Mouse (Mus musculus) CD8-positive naive resting alpha-beta T cell, adult 2 months (primary cell): ENCODE results near the gene Plpp3.

Experiments
- DNase-seq, 2 experiments: peaks; one replicate each; pipeline ENCODE4 v3.0.0; 2022; ENCODE audit warnings: low read depth in 2 of 2, low spot score in 2 of 2

Plpp3 gene

GRCm38 (mm10) chr4:105215726-105216410 is 58.7 kb downstream of the Plpp3 start:
- DNase-seq = no peak

- DNase-seq = no peak
Measured at GRCm38 (mm10) chr4:105218202-105218601, 61.1 kb downstream of the Plpp3 start.

GRCm38 (mm10) chr4:105219316-105219715 is 62.2 kb downstream of the Plpp3 start:
- DNase-seq = no peak

GRCm38 (mm10) chr4:105220849-105221248 is 63.7 kb downstream of the Plpp3 start:
- no peak for DNase-seq

GRCm38 (mm10) chr4:105221256-105221840 is 64.2 kb downstream of the Plpp3 start:
- DNase-seq = no peak

GRCm38 (mm10) chr4:105223101-105223924 is 66.2 kb downstream of the Plpp3 start:
- DNase-seq = no peak

- DNase-seq = no peak
Measured at GRCm38 (mm10) chr4:105223925-105224300, 66.8 kb downstream of the Plpp3 start.

- DNase-seq = no peak
Measured at GRCm38 (mm10) chr4:105225512-105225911, 68.4 kb downstream of the Plpp3 start.

GRCm38 (mm10) chr4:105226351-105226750 is 69.2 kb downstream of the Plpp3 start:
- DNase-seq = no peak

- DNase-seq = no peak
Measured at GRCm38 (mm10) chr4:105230127-105230526, 73.0 kb downstream of the Plpp3 start.

GRCm38 (mm10) chr4:105240233-105240632 is 83.1 kb downstream of the Plpp3 start:
- no peak for DNase-seq

GRCm38 (mm10) chr4:105244931-105245330 is 87.8 kb downstream of the Plpp3 start:
- DNase-seq = no peak

GRCm38 (mm10) chr4:105245479-105245944 is 88.4 kb downstream of the Plpp3 start:
- DNase-seq = no peak

- no peak for DNase-seq
Measured at GRCm38 (mm10) chr4:105246331-105246730, 89.2 kb downstream of the Plpp3 start.

- DNase-seq = no peak
Measured at GRCm38 (mm10) chr4:105248161-105248560, 91.0 kb downstream of the Plpp3 start.

GRCm38 (mm10) chr4:105249283-105249682 is 92.1 kb downstream of the Plpp3 start:
- no peak for DNase-seq

- DNase-seq = no peak
Measured at GRCm38 (mm10) chr4:105250946-105251345, 93.8 kb downstream of the Plpp3 start.

- no peak for DNase-seq
Measured at GRCm38 (mm10) chr4:105252044-105252443, 94.9 kb downstream of the Plpp3 start.

- no peak for DNase-seq
Measured at GRCm38 (mm10) chr4:105252571-105253200, 95.5 kb downstream of the Plpp3 start.

- DNase-seq = no peak
Measured at GRCm38 (mm10) chr4:105253453-105254341, 96.5 kb downstream of the Plpp3 start.
